Mouse (Mus musculus) G1E (cell line): ENCODE data around the gene Cd47.

Experiments used
- CTCF ChIP-seq: IDR thresholded peaks from 2 replicates; pipeline ENCODE4 v1.5.1; 2012; ENCODE audit warnings: low read depth, low read length, inconsistent platforms, mixed read lengths
- GATA1 ChIP-seq: IDR thresholded peaks from 2 replicates; pipeline ENCODE4 v1.6.1; 2012; ENCODE audit warnings: borderline replicate concordance, low read length, inconsistent platforms, mixed read lengths
- GATA2 ChIP-seq: IDR thresholded peaks from 2 replicates; pipeline ENCODE4 v1.6.1; 2012; ENCODE audit warnings: low read depth, low read length, inconsistent platforms, borderline replicate concordance
- POLR2AphosphoS5 ChIP-seq: IDR thresholded peaks from 2 replicates; pipeline ENCODE4 v1.6.1; 2012; ENCODE audit warnings: low read depth, low read length, inconsistent platforms; ENCODE audit not compliant: insufficient replicate concordance
- TAL1 ChIP-seq: conservative IDR thresholded peaks from 2 replicates; pipeline ENCODE4 v1.6.1; 2012; ENCODE audit warnings: low read depth, low read length, inconsistent platforms, mixed read lengths

GRCm38 (mm10) chr16:49855836-49856503, 55.6 kb downstream of the Cd47 start:
- TF ChIP-seq CTCF (no peak), POLR2AphosphoS5 (no peak), GATA1 (no peak), GATA2 (no peak), TAL1 (no peak)
